Mouse (Mus musculus) cortical plate, adult 2 months (tissue): ENCODE data around the gene Lrrc28.

Source experiments
- CTCF ChIP-seq: fragments of 200-500 bp; IDR thresholded peaks from 2 replicates; pipeline ENCODE4 v1.5.1; 2011; ENCODE audit warnings: mild to moderate bottlenecking, control low read depth, low read length; ENCODE audit not compliant: insufficient read depth; ENCODE audit errors: extremely low read depth
- POLR2A ChIP-seq: fragments of 200-500 bp; IDR thresholded peaks from 2 replicates; pipeline ENCODE4 v1.6.1; 2011; ENCODE audit warnings: mild to moderate bottlenecking, low read length, control low read depth; ENCODE audit not compliant: insufficient read depth; ENCODE audit errors: extremely low read depth

- TF ChIP-seq POLR2A (no peak), CTCF (no peak)
These were observed 30.6 kb downstream of the Lrrc28 start for GRCm38 (mm10) chr7:67614464-67614861.
